Mouse (Mus musculus): ENCODE results near the gene Ccin. TPM values are rescaled to one million over a fixed set of nuclear protein-coding genes. Genes with fewer than 3 reads are reported as not detected.

Ccin gene
- polyA plus RNA-seq, 1 experiment from 2014 or later: not detected

DNA sequence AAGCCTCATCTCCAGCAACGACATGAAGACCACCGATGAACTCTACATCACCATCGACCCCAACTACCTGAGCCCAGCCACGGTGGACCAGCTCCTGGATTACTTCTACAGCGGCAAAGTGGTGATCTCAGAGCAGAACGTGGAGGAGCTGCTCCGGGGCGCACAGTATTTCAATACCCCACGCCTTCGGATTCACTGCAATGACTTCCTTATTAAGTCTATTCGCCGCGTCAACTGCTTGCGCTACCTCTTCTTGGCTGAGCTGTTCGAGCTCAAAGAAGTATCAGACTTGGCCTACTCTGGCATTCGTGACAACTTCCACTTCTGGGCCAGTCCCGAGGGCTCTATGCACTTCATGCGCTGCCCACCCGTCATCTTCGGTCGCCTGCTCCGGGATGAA, 473 bp downstream of the Ccin start:
- Histone ChIP-seq H3K9ac (replicated peaks; ENCODE audit: low read depth) (no peak overlapping the region), H3K4me3 (ENCODE audit: low read depth, low read length) (no peak overlapping the region), H3K4me2 (replicated peaks; ENCODE audit: low read depth, low read length) (no peak overlapping the region), H3K27ac (ENCODE audit: low read length) (no peak overlapping the region), H3K4me1 (ENCODE audit: insufficient read depth, low read depth, low read length) (no peaks in the 10 kb centered on the region), H3K9me3 (ENCODE audit: low read length) (no peaks in the 10 kb centered on the region), H3K27me3 (replicated peaks; ENCODE audit: insufficient read depth, low read length) (no peaks in the 10 kb centered on the region), H3K36me3 (ENCODE audit: insufficient read depth, low read length) (no peaks in the 10 kb centered on the region)
- TF ChIP-seq EP300 (IDR thresholded peaks at IDR 0.05): no peak
- TF ChIP-seq CTCF (IDR thresholded peaks at IDR 0.05): no peak
- ATAC-seq (no peak), DNase-seq (ENCODE audit: low spot score) (no peak)
- 88% methylated on average over 22 of the region's 22 CpGs for WGBS

DNA sequence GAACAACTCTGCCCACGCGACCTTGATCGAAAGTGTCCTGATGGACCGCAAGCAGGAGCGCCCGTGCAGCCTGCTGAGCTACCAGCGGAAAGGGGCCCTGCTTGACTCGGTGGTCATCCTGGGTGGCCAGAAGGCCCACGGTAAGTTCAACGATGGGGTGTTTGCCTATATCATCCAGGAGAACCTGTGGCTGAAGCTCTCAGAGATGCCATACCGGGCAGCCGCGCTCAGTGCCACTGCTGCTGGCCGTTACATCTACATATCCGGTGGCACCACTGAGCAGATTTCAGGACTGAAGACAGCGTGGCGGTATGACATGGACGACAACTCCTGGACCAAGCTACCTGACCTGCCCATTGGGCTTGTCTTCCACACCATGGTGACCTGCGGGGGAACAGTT, 1.0 kb downstream of the Ccin start:
- WGBS: 91% methylated on average over 19 of the region's 19 CpGs
- Histone ChIP-seq H3K9me3 (ENCODE audit: low read length) (no peaks in the 10 kb centered on the region), H3K36me3 (ENCODE audit: insufficient read depth, low read length) (no peaks in the 10 kb centered on the region), H3K4me2 (replicated peaks; ENCODE audit: low read depth, low read length) (no peak overlapping the region), H3K27me3 (replicated peaks; ENCODE audit: insufficient read depth, low read length) (no peaks in the 10 kb centered on the region), H3K27ac (ENCODE audit: low read length) (no peak overlapping the region), H3K4me1 (ENCODE audit: insufficient read depth, low read depth, low read length) (no peaks in the 10 kb centered on the region), H3K9ac (replicated peaks; ENCODE audit: low read depth) (no peak overlapping the region), H3K4me3 (ENCODE audit: low read depth, low read length) (no peak overlapping the region)
- DNase-seq (ENCODE audit: low spot score) (no peak), ATAC-seq (no peak)
- TF ChIP-seq CTCF (IDR thresholded peaks at IDR 0.05) (no peak), EP300 (IDR thresholded peaks at IDR 0.05) (no peak)

DNA sequence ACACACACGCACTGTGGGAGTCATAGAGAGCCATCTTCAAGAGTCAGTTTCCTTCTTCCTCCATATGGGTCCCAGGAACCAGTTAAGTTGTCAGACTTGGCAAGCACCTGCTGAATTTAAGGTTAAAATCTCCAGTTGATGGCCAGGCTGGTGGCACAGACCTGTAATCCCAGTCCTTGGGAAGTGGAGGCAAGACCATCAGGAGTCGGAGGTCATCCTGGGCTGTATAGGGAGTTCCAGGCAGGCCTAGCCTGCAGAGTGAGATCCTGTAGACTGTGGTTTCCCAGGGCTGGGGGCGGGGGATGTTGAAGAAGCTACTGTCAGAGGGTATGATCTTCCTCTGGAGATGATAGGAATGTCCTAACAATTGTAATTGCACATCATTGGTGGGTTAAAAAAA, 5.7 kb downstream of the Ccin start:
- no peaks in the 10 kb centered on the region for H3K36me3 ChIP-seq (ENCODE audit: insufficient read depth, low read length)
- H3K4me1 ChIP-seq (ENCODE audit: insufficient read depth, low read depth, low read length): no peaks in the 10 kb centered on the region
- ATAC-seq: no peak
- no peak overlapping the region for H3K4me2 ChIP-seq (replicated peaks; ENCODE audit: low read depth, low read length)
- 85% methylated on average over 3 of the region's 3 CpGs for WGBS
- no peak overlapping the region for H3K4me3 ChIP-seq (ENCODE audit: low read depth, low read length)
- H3K27me3 ChIP-seq (replicated peaks; ENCODE audit: insufficient read depth, low read length): no peaks in the 10 kb centered on the region
- H3K27ac ChIP-seq (ENCODE audit: low read length): no peak overlapping the region
- DNase-seq (ENCODE audit: low spot score): no peak
- TF ChIP-seq EP300 (IDR thresholded peaks at IDR 0.05) (no peak), CTCF (IDR thresholded peaks at IDR 0.05) (no peak)
- no peaks in the 10 kb centered on the region for H3K9me3 ChIP-seq (ENCODE audit: low read length)
- H3K9ac ChIP-seq (replicated peaks; ENCODE audit: low read depth): no peak overlapping the region

DNA sequence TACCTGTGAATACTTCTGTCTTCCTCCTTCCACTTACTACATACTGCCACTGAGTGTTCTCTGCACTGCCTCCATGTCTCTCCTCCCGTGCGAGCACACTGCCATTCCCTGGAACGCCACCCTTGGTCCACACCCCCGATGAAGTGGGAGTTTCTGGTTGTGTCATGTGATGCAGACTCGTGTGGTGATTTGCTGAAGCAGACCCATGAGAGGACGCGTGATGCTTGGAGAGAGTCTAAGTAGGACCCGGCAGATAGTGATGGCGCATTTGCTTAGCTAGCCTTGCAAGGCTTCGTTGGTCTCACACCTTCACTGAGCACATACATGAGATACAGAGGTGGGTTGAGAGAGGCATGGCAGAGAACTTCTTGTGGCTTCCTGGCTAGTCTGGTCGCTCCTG, 9.8 kb downstream of the Ccin start:
- ATAC-seq (no peak), DNase-seq (ENCODE audit: low spot score) (no peak)
- Histone ChIP-seq H3K27me3 (replicated peaks; ENCODE audit: insufficient read depth, low read length) (no peaks in the 10 kb centered on the region), H3K9me3 (ENCODE audit: low read length) (no peaks in the 10 kb centered on the region), H3K36me3 (ENCODE audit: insufficient read depth, low read length) (no peaks in the 10 kb centered on the region), H3K9ac (replicated peaks; ENCODE audit: low read depth) (no peak overlapping the region), H3K4me3 (ENCODE audit: low read depth, low read length) (no peak overlapping the region), H3K4me2 (replicated peaks; ENCODE audit: low read depth, low read length) (no peak overlapping the region), H3K4me1 (ENCODE audit: insufficient read depth, low read depth, low read length) (no peaks in the 10 kb centered on the region), H3K27ac (ENCODE audit: low read length) (no peak overlapping the region)
- 90% methylated on average over 11 of the region's 11 CpGs for WGBS
- TF ChIP-seq EP300 (IDR thresholded peaks at IDR 0.05) (no peak), CTCF (IDR thresholded peaks at IDR 0.05) (no peak)

DNA sequence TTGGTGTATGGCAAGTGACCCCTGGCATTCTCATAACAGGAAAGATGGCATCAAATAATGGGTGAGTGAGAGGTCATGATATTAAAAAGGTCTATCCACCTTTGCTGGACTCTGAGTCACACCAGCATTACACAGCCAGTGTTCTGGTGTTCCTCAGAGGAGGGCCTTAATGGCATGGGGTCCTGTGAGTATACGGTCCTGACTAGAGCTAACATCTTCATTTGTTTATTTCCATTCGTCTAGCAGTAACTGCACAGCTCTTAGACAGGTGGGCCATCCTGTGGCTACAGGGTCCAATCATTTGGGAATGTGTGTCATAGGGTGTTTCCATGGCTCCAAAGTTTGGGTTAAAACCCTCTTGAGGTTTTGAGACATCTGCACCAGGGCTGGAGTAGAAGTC, 11.1 kb downstream of the Ccin start:
- no peaks in the 10 kb centered on the region for H3K9me3 ChIP-seq (ENCODE audit: low read length)
- 54% methylated on average over 2 of the region's 2 CpGs for WGBS
- H3K27ac ChIP-seq (ENCODE audit: low read length): no peak overlapping the region
- no peaks in the 10 kb centered on the region for H3K4me1 ChIP-seq (ENCODE audit: insufficient read depth, low read depth, low read length)
- H3K4me3 ChIP-seq (ENCODE audit: low read depth, low read length): no peak overlapping the region
- no peaks in the 10 kb centered on the region for H3K27me3 ChIP-seq (replicated peaks; ENCODE audit: insufficient read depth, low read length)
- no peak overlapping the region for H3K4me2 ChIP-seq (replicated peaks; ENCODE audit: low read depth, low read length)
- no peak for ATAC-seq
- DNase-seq (ENCODE audit: low spot score): no peak
- H3K36me3 ChIP-seq (ENCODE audit: insufficient read depth, low read length): no peaks in the 10 kb centered on the region
- no peak overlapping the region for H3K9ac ChIP-seq (replicated peaks; ENCODE audit: low read depth)
- TF ChIP-seq EP300 (IDR thresholded peaks at IDR 0.05): no peak

DNA sequence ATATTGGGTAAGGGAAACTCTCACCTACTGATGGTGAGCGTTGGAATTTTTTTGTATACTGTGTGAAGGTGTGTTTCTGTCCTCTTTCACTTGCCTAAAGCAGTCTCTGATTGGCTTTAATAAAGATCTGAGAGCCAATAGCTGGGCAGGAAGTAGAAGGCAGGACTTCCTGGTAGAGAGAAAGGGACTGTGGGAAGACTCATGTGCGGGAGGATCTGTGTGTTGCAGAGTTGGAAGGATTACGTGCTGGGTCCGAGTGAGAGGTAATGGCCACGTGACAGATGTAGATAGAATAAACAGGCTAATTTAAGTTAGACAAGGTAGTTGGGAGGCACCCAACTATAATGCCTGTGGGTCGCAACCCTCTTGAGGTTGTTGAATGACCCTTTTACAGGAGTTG, 20.3 kb downstream of the Ccin start:
- Histone ChIP-seq H3K27ac (ENCODE audit: low read length) (no peak overlapping the region), H3K9me3 (ENCODE audit: low read length) (no peaks in the 10 kb centered on the region), H3K4me1 (ENCODE audit: insufficient read depth, low read depth, low read length) (no peaks in the 10 kb centered on the region), H3K27me3 (replicated peaks; ENCODE audit: insufficient read depth, low read length) (no peaks in the 10 kb centered on the region), H3K36me3 (ENCODE audit: insufficient read depth, low read length) (no peaks in the 10 kb centered on the region), H3K9ac (replicated peaks; ENCODE audit: low read depth) (no peak overlapping the region), H3K4me2 (replicated peaks; ENCODE audit: low read depth, low read length) (no peak overlapping the region; the same call in 1 of the 2 replicates), H3K4me3 (ENCODE audit: low read depth, low read length) (no peak overlapping the region)
- ATAC-seq (peak; percentile 65), DNase-seq (ENCODE audit: low spot score) (peak; percentile 40)
- no peak for TF ChIP-seq EP300 (IDR thresholded peaks at IDR 0.05)
- no peak for TF ChIP-seq CTCF (IDR thresholded peaks at IDR 0.05)
- 53% methylated on average over 6 of the region's 6 CpGs for WGBS

DNA sequence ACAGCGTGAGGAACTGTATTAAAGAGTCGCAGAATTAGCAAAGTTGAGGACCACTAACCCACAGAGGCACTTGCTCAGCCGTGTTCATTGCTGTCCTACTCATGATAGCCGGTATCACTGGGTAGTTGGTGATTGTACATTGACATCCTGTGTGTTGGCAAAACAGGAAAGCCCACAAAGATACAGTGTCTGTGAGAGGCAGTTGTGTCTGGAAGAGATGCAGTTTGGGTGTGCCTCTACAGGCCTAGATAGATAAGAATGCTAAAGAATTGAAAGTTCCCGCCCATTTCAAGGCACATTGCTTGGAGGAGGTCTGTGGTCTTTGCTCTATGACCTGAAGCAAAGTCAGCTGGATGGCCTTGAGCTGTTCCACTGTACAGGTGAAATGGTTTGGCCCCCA, 20.8 kb downstream of the Ccin start, which contains the start of gene Clta:
Gene Clta, plus strand, starts transcription at position 327 of the 400 bp plus-strand sequence.
- no peak within 1 kb of the TSS for H3K9ac ChIP-seq (replicated peaks; ENCODE audit: low read depth)
- H3K4me3 ChIP-seq (ENCODE audit: low read depth, low read length): no peak within 1 kb of the TSS
- H3K4me2 ChIP-seq (replicated peaks; ENCODE audit: low read depth, low read length): no peak within 1 kb of the TSS; the same call in 1 of the 2 replicates
- WGBS: 71% methylated on average over 5 of the region's 5 CpGs
- no peaks in the 10 kb centered on the region for H3K27me3 ChIP-seq (replicated peaks; ENCODE audit: insufficient read depth, low read length)
- H3K27ac ChIP-seq (ENCODE audit: low read length): no peak within 1 kb of the TSS
- TF ChIP-seq CTCF (IDR thresholded peaks at IDR 0.05) (no peak), EP300 (IDR thresholded peaks at IDR 0.05) (no peak)
- no peaks in the 10 kb centered on the region for H3K36me3 ChIP-seq (ENCODE audit: insufficient read depth, low read length)
- ATAC-seq (peak; percentile 16; the same call in 1 of the 2 replicates), DNase-seq (ENCODE audit: low spot score) (no peak)
- no peaks in the 10 kb centered on the region for H3K4me1 ChIP-seq (ENCODE audit: insufficient read depth, low read depth, low read length)
- H3K9me3 ChIP-seq (ENCODE audit: low read length): no peaks in the 10 kb centered on the region
